Mouse (Mus musculus) heart, postnatal 0 days (tissue): Measurements from ENCODE around the gene Pde6b. TPM values are rescaled to one million over a fixed set of nuclear protein-coding genes. Genes with fewer than 3 reads are reported as not detected.

ENCODE experiments used
- ATAC-seq: fragments of 200-750 bp; cut with Nextera tagmentation; 2 replicates; pipeline ENCODE4 v1.8.0; 2017; ENCODE audit warnings: low read depth, moderate number of reproducible peaks, moderate library complexity; ENCODE audit not compliant: insufficient read depth
- DNase-seq: peaks from one replicate; pipeline ENCODE4 v3.0.0-alpha.2; 2016; ENCODE audit warnings: low spot score
- H3K27ac ChIP-seq: fragments of 300-500 bp; sonication (generic); 2 replicates; pipeline ENCODE4 v1.5.1; 2014; ENCODE audit warnings: low read depth, mild to moderate bottlenecking
- H3K27me3 ChIP-seq: fragments of 300-500 bp; sonication (generic); 2 replicates; pipeline ENCODE4 v1.6.1; 2014; ENCODE audit warnings: low read length, mixed read lengths; ENCODE audit not compliant: control insufficient read depth, insufficient read depth
- H3K36me3 ChIP-seq: fragments of 300-500 bp; sonication (generic); replicated peaks from 2 replicates; pipeline ENCODE4 v1.6.1; 2014; ENCODE audit warnings: low read length, mixed read lengths; ENCODE audit not compliant: control insufficient read depth, insufficient read depth
- H3K4me1 ChIP-seq: fragments of 300-500 bp; sonication (generic); 2 replicates; pipeline ENCODE4 v1.6.1; 2014; ENCODE audit warnings: antibody characterized with exemption; ENCODE audit not compliant: control insufficient read depth, insufficient read depth
- H3K4me2 ChIP-seq: fragments of 300-500 bp; sonication (generic); 2 replicates; pipeline ENCODE4 v1.6.1; 2014; ENCODE audit warnings: low read depth, mild to moderate bottlenecking, low read length, moderate library complexity
- H3K4me3 ChIP-seq: fragments of 300-500 bp; sonication (generic); 2 replicates; pipeline ENCODE4 v1.5.1; 2014; ENCODE audit warnings: low read depth, low read length
- H3K9ac ChIP-seq: fragments of 300-500 bp; sonication (generic); replicated peaks from 2 replicates; pipeline ENCODE4 v1.6.1; 2014; ENCODE audit warnings: low read depth, low read length, mixed read lengths
- H3K9me3 ChIP-seq: fragments of 300-500 bp; sonication (generic); replicated peaks from 2 replicates; pipeline ENCODE4 v1.6.1; 2016; ENCODE audit warnings: low read length; ENCODE audit not compliant: control insufficient read depth
- CTCF ChIP-seq: IDR thresholded peaks from 2 replicates; pipeline ENCODE4 v1.5.1; 2016; ENCODE audit warnings: antibody characterized with exemption, control low read depth, low read depth
- EP300 ChIP-seq: IDR thresholded peaks from 2 replicates; pipeline ENCODE4 v1.6.1; 2016; ENCODE audit warnings: antibody characterized with exemption, low read depth
- WGBS: fragments of 180-500 bp; shearing (Covaris S2); extraction: QIAGEN DNeasy Blood & Tissue Kit; methylation state at CpG from one replicate; pipeline ENCODE4 v1.1.7; 2014; 5-methylcytosine and 5-hydroxymethylcytosine counted together
- polyA plus RNA-seq: library from polyadenylated mRNA; unstranded; fragments of >200 nt; fragmentation: Nextera tagmentation; extraction: Ambion mirVana; gene quantifications from 2 replicates; pipeline ENCODE4 v1.2.1, GENCODE M21; 2015
- total RNA-seq: library from RNA; depleted of rRNA; stranded (reverse); fragments of >200 nt; gene quantifications from 2 replicates; pipeline ENCODE4 v1.2.3, GENCODE M21; 2014; ENCODE audit warnings: low replicate concordance

The Pde6b gene
- total and polyA plus RNA-seq, 2 experiments from 2014 or later, result 0.15 TPM; not detected in 1

DNA sequence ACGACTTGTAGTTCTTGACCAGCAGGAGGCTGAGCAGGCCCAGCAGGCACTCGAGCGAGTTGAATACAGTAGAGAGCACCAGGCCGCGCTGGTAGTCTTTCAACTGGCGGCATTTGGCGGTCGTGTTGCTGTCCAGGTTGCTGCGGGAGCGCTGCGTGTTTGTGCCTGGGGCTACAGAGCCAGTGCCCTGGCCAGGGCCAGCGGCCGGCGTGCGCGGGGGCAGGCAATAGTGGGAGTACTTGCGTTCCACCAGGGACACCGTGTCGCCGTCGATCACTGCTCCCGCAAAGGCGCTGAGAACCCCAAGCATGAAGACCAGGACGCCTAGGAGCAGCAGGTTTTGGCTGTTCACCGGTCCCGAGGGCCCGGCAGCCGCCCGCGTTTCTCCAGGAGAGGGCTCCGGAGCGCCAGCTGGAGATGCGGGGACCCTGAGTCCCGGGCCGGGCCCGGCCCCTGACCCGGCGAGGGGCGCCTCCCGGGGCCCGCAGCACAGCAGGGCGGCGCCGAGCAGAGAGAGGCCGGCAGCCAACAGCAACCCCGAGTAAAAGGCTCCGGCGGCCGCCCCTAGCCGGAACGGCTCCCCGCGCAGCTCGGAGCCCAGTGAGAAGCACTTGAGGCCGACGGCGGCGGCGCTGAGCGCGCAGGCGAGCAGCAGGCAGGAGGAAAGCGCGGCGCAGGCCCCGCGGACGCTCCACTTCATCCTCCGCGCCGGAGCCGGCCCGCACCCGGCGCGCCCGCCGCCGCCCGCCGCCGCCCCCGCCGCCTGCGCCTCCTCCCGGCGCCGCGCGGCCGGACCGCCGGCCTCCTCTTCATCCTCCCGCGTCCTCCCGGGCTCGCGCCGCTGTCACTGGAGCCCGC, 21.0 kb upstream of the Pde6b start:
- H3K27me3 ChIP-seq, result peaks cover 93% of the 10 kb centered on the region
- DNase-seq (peak; percentile 16), ATAC-seq (peak; percentile 34; the same call in 1 of the 2 replicates)
- under 1% methylated on average over 82 of the region's 100 CpGs for WGBS
- peak overlapping the region; percentile 59 for H3K4me3 ChIP-seq
- TF ChIP-seq CTCF, result no peak
- no peak for TF ChIP-seq EP300
- H3K4me2 ChIP-seq, result peak overlapping the region; percentile 93
- H3K27ac ChIP-seq, result no peak overlapping the region
- peaks cover 9% of the 10 kb centered on the region; the same call in 1 of the 2 replicates for H3K4me1 ChIP-seq
- H3K36me3 ChIP-seq, result no peaks in the 10 kb centered on the region
- no peaks in the 10 kb centered on the region for H3K9me3 ChIP-seq
- no peak overlapping the region; the same call in 1 of the 2 replicates for H3K9ac ChIP-seq

DNA sequence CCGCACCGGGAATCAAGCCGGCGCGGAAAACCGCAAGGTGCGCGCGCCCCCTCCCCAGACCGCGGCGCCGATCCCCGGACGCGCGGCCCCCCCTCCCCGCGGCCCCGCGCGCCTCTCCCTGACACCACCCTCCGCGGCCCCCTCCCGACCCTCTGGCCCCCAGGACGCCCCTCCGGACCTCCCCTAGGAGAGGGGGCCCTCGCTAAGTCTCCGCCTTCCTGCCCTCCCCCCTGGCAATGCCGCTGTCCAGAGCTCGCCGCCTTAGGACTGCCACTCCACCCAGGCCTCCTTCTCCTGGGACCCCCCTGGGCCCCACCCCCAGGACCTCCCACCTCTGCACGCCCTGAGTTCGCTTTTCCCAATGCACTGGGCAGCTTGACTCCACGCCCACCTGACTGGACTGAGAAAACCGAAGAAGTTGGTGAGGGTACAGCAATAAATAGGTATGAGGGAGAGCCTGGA, 20.3 kb upstream of the Pde6b start, which contains the start of gene Gm42517:
Gm42517 (minus strand) TSS at position 52 of the 462 bp plus-strand sequence.
- no peaks in the 10 kb centered on the region for H3K36me3 ChIP-seq
- TF ChIP-seq CTCF (no peak), EP300 (no peak)
- peaks cover 96% of the 10 kb centered on the region for H3K27me3 ChIP-seq
- peak within 1 kb of the TSS; percentile 59 for H3K4me3 ChIP-seq
- peaks cover 9% of the 10 kb centered on the region; the same call in 1 of the 2 replicates for H3K4me1 ChIP-seq
- ATAC-seq (no peak; the same call in 1 of the 2 replicates), DNase-seq (no peak)
- WGBS, result under 1% methylated on average over 19 of the region's 36 CpGs
- H3K4me2 ChIP-seq, result peak within 1 kb of the TSS; percentile 93
- H3K9ac ChIP-seq, result no peak within 1 kb of the TSS; the same call in 1 of the 2 replicates
- H3K27ac ChIP-seq, result no peak within 1 kb of the TSS
- H3K9me3 ChIP-seq, result no peaks in the 10 kb centered on the region

DNA sequence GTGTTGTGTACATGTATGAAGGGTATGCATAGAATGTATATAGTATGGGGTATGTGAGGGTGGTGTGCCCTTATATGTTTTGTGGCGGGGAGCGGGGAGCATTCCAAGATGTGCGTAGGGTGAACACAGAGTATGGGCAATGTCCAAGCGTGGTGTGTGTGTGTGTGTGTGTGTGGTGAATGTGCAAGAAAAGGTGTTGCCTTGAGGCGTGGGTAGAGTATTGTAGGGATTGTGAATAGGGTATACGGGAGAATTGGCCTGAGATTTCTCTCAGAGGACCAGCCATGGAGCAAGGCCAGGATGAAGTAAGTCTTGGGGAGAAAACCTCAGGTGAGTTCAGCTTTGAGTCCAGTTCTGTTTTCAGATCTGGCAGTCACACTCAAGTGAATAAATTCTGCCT, 19.7 kb upstream of the Pde6b start:
- WGBS, result 6% methylated on average over 6 of the region's 6 CpGs
- H3K36me3 ChIP-seq, result no peaks in the 10 kb centered on the region
- peak overlapping the region; percentile 59 for H3K4me3 ChIP-seq
- H3K4me1 ChIP-seq, result peaks cover 9% of the 10 kb centered on the region; the same call in 1 of the 2 replicates
- H3K9me3 ChIP-seq, result no peaks in the 10 kb centered on the region
- ATAC-seq (no peak), DNase-seq (no peak)
- H3K27me3 ChIP-seq, result peaks cover 92% of the 10 kb centered on the region
- H3K27ac ChIP-seq, result no peak overlapping the region
- H3K4me2 ChIP-seq, result peak overlapping the region; percentile 93
- TF ChIP-seq EP300 (no peak), CTCF (no peak)
- no peak overlapping the region for H3K9ac ChIP-seq

DNA sequence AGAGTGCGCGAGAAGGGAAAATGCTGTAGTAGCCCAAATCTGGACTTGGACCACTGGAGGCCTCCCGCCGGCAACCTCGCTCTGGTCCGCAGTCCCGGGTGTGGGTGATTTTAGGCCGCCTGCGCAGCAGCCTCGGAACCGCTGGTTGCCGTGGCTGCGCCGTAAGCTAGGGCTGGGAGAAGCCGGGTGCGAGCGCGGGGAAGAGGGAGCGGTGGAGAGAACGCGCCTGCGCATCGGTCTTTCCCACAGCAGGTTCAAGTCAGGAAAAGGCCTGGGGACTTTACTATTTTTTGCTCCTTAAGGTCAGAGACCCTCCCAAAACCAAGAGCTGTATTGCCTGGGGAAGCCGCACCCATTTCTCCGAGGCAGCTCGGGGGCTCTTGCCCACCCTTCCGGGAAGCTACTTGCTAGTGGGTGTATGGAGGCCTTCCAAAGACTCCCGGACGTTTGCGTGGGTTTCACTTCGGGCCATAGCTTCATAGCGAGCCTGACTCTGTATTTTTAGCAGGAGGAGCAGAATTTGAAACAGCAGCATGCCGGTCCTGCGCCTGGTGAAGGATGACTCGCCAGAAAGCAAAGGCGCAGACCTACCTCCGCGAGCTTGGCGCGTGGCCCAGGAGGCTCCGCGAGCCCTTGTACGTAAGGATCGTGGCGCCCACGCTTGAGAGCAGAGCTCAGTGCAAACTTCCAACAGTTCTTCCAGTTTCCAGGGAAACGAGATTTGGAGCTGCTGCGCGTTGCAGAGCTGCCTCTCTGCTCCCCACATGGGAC, 19.2 kb upstream of the Pde6b start:
- Histone ChIP-seq H3K4me1 (peaks cover 9% of the 10 kb centered on the region; the same call in 1 of the 2 replicates), H3K27ac (no peak overlapping the region), H3K9ac (no peak overlapping the region), H3K4me3 (peak overlapping the region; percentile 59), H3K36me3 (no peaks in the 10 kb centered on the region), H3K27me3 (peaks cover 86% of the 10 kb centered on the region), H3K4me2 (peak overlapping the region; percentile 82), H3K9me3 (no peaks in the 10 kb centered on the region)
- DNase-seq (no peak), ATAC-seq (no peak; the same call in 1 of the 2 replicates)
- 1% methylated on average over 49 of the region's 49 CpGs for WGBS
- TF ChIP-seq CTCF, result no peak
- TF ChIP-seq EP300, result no peak

DNA sequence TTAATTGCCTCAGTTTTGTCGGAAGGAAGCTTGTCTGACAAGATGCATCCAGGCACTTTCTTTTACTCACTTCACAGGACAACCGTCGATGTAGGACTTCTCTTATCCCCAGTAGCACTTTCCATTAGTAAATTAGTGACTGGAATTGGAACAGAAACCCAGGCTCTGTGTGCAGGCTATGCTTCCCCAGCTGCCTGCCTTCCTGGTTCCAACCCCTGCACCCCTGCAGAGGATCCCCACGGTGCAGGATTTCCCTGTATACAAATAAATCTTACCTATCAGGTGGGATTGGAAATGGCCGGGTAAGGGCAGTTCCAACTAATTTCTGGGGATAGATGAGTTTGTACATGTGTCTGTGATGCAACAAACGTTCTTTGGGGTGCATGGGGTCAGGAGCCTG, 18.2 kb upstream of the Pde6b start:
- Histone ChIP-seq H3K9ac (no peak overlapping the region), H3K4me1 (peaks cover 9% of the 10 kb centered on the region; the same call in 1 of the 2 replicates), H3K4me3 (no peak overlapping the region), H3K36me3 (no peaks in the 10 kb centered on the region), H3K27ac (no peak overlapping the region), H3K4me2 (no peak overlapping the region), H3K27me3 (peaks cover 77% of the 10 kb centered on the region), H3K9me3 (no peaks in the 10 kb centered on the region)
- ATAC-seq, result no peak
- TF ChIP-seq EP300, result no peak
- no peak for TF ChIP-seq CTCF
- WGBS, result 4% methylated on average over 6 of the region's 6 CpGs
- DNase-seq, result no peak
